Mouse (Mus musculus) heart, postnatal 0 days (tissue): ENCODE measurements at regions not wholly inside any gene's neighbourhood (a gene's known extent, or its start where the extent isn't known, plus 50 kb on each side); places are given as distances from the start of the nearest gene placed in this dataset.

ENCODE experiments used
- ATAC-seq: fragments of 200-750 bp; cut with Nextera tagmentation; 2 replicates; pipeline ENCODE4 v1.8.0; 2017; ENCODE audit warnings: low read depth, moderate number of reproducible peaks, moderate library complexity; ENCODE audit not compliant: insufficient read depth
- DNase-seq: peaks from one replicate; pipeline ENCODE4 v3.0.0-alpha.2; 2016; ENCODE audit warnings: low spot score
- H3K27ac ChIP-seq: fragments of 300-500 bp; sonication (generic); 2 replicates; pipeline ENCODE4 v1.5.1; 2014; ENCODE audit warnings: low read depth, mild to moderate bottlenecking
- H3K27me3 ChIP-seq: fragments of 300-500 bp; sonication (generic); 2 replicates; pipeline ENCODE4 v1.6.1; 2014; ENCODE audit warnings: low read length, mixed read lengths; ENCODE audit not compliant: control insufficient read depth, insufficient read depth
- H3K36me3 ChIP-seq: fragments of 300-500 bp; sonication (generic); replicated peaks from 2 replicates; pipeline ENCODE4 v1.6.1; 2014; ENCODE audit warnings: low read length, mixed read lengths; ENCODE audit not compliant: control insufficient read depth, insufficient read depth
- H3K4me1 ChIP-seq: fragments of 300-500 bp; sonication (generic); 2 replicates; pipeline ENCODE4 v1.6.1; 2014; ENCODE audit warnings: antibody characterized with exemption; ENCODE audit not compliant: control insufficient read depth, insufficient read depth
- H3K4me2 ChIP-seq: fragments of 300-500 bp; sonication (generic); 2 replicates; pipeline ENCODE4 v1.6.1; 2014; ENCODE audit warnings: low read depth, mild to moderate bottlenecking, low read length, moderate library complexity
- H3K4me3 ChIP-seq: fragments of 300-500 bp; sonication (generic); 2 replicates; pipeline ENCODE4 v1.5.1; 2014; ENCODE audit warnings: low read depth, low read length
- H3K9ac ChIP-seq: fragments of 300-500 bp; sonication (generic); replicated peaks from 2 replicates; pipeline ENCODE4 v1.6.1; 2014; ENCODE audit warnings: low read depth, low read length, mixed read lengths
- H3K9me3 ChIP-seq: fragments of 300-500 bp; sonication (generic); replicated peaks from 2 replicates; pipeline ENCODE4 v1.6.1; 2016; ENCODE audit warnings: low read length; ENCODE audit not compliant: control insufficient read depth
- CTCF ChIP-seq: IDR thresholded peaks from 2 replicates; pipeline ENCODE4 v1.5.1; 2016; ENCODE audit warnings: antibody characterized with exemption, control low read depth, low read depth
- EP300 ChIP-seq: IDR thresholded peaks from 2 replicates; pipeline ENCODE4 v1.6.1; 2016; ENCODE audit warnings: antibody characterized with exemption, low read depth
- WGBS: fragments of 180-500 bp; shearing (Covaris S2); extraction: QIAGEN DNeasy Blood & Tissue Kit; methylation state at CpG from one replicate; pipeline ENCODE4 v1.1.7; 2014; 5-methylcytosine and 5-hydroxymethylcytosine counted together

GRCm38 (mm10) chr16:77827322-77828117 is 225.6 kb upstream of the Gm11146 start:
- H3K27me3 ChIP-seq: no peaks in the 10 kb centered on the region
- H3K4me1 ChIP-seq: no peaks in the 10 kb centered on the region
- TF ChIP-seq EP300 (no peak), CTCF (no peak)
- no peaks in the 10 kb centered on the region for H3K36me3 ChIP-seq
- ATAC-seq (peak; percentile 58; the same call in 1 of the 2 replicates), DNase-seq (peak; percentile 42)
- H3K9me3 ChIP-seq: no peaks in the 10 kb centered on the region
- no peak overlapping the region for H3K4me3 ChIP-seq
- H3K4me2 ChIP-seq: no peak overlapping the region
- no peak overlapping the region for H3K9ac ChIP-seq
- no peak overlapping the region for H3K27ac ChIP-seq
- 52% methylated on average over 4 of the region's 4 CpGs for WGBS

DNA sequence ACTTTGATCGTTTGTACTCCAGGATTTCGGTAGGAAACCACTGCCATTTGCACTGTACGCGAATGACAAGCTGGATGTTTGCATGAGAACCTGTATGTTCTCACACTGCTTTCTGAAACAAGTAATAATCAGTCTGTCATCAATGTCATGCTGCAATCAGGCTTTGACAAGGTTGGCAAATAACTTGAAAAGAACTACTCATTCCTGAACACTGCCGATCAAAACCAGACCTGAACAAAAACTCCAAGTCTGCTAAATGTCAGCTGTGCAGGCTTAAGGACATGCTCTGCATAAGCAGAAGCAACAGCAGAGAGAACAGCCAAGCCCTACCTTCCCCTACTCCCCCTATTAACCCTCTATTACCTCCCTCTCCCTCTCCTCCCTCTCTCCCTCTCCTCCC is 197.8 kb upstream of the Gm11146 start:
- Histone ChIP-seq H3K27me3 (no peaks in the 10 kb centered on the region), H3K4me2 (no peak overlapping the region), H3K27ac (no peak overlapping the region), H3K9me3 (no peaks in the 10 kb centered on the region), H3K4me3 (no peak overlapping the region), H3K9ac (no peak overlapping the region), H3K4me1 (no peaks in the 10 kb centered on the region), H3K36me3 (no peaks in the 10 kb centered on the region)
- TF ChIP-seq CTCF (no peak), EP300 (no peak)
- DNase-seq: no peak
- ATAC-seq: no peak
- 43% methylated on average over 5 of the region's 5 CpGs for WGBS

- no peak overlapping the region for H3K9ac ChIP-seq
- no peaks in the 10 kb centered on the region for H3K27me3 ChIP-seq
- ATAC-seq (no peak), DNase-seq (no peak)
- H3K36me3 ChIP-seq: no peaks in the 10 kb centered on the region
- H3K4me1 ChIP-seq: no peaks in the 10 kb centered on the region
- H3K4me3 ChIP-seq: no peak overlapping the region
- no peaks in the 10 kb centered on the region for H3K9me3 ChIP-seq
- no peak overlapping the region for H3K27ac ChIP-seq
- H3K4me2 ChIP-seq: no peak overlapping the region
- WGBS: 73% methylated on average over 4 of the region's 4 CpGs
- no peak for TF ChIP-seq EP300
- TF ChIP-seq CTCF: no peak
These were observed 195.0 kb upstream of the Gm11146 start for GRCm38 (mm10) chr16:77796926-77797325.

DNA sequence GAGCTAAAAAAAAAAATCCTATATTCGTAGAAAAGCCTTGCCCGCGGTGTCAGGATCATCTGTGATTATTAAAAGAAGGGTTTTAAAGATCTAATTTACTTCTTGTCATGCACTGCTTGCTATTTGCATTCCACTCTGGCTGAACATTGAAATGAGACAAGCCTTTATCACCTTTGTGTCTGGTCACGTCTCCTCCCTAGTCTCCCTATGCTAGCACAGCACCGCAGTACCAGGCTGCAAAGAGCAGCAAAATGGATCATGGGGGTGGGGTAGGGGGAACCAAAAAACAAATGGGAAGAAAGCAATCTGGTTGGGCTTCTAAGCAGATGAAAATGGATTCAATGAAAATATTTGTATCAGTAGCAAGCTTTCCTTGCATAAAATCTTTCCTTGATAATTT is 187.8 kb upstream of the Gm11146 start:
- 79% methylated on average over 5 of the region's 5 CpGs for WGBS
- Histone ChIP-seq H3K4me2 (no peak overlapping the region), H3K4me1 (no peaks in the 10 kb centered on the region), H3K4me3 (no peak overlapping the region), H3K9ac (no peak overlapping the region), H3K27me3 (no peaks in the 10 kb centered on the region), H3K9me3 (no peaks in the 10 kb centered on the region), H3K36me3 (no peaks in the 10 kb centered on the region), H3K27ac (no peak overlapping the region)
- DNase-seq (no peak), ATAC-seq (no peak)
- TF ChIP-seq EP300 (no peak), CTCF (no peak)

DNA sequence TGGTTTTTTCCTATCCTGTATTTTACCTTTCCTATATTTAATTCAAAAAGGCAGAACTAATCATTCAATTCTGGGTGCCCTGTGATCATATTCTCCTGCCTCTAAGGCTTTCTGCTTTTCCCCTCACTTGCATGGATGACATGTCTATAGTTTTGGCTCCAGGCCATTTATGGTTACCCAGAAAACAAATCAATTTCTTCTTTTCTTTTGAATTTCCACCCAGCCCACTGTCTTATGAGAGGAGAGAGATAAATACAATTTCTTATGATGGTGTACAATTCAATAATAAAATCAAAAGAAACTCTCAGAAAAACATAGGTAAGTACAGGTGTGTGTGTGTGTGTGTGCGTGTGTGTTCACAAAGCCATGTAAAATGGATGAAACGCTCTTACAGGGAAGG is 187.3 kb upstream of the Gm11146 start:
- Histone ChIP-seq H3K36me3 (no peaks in the 10 kb centered on the region), H3K4me1 (no peaks in the 10 kb centered on the region), H3K27me3 (no peaks in the 10 kb centered on the region), H3K27ac (no peak overlapping the region), H3K9ac (no peak overlapping the region), H3K9me3 (no peaks in the 10 kb centered on the region), H3K4me3 (no peak overlapping the region), H3K4me2 (no peak overlapping the region)
- DNase-seq: no peak
- ATAC-seq: no peak
- WGBS: 82% methylated on average over 2 of the region's 2 CpGs
- no peak for TF ChIP-seq CTCF
- no peak for TF ChIP-seq EP300

GRCm38 (mm10) chr16:77788781-77789150 is 186.9 kb upstream of the Gm11146 start:
- 93% methylated on average over 6 of the region's 6 CpGs for WGBS
- Histone ChIP-seq H3K4me2 (no peak overlapping the region), H3K4me3 (no peak overlapping the region), H3K27me3 (no peaks in the 10 kb centered on the region), H3K36me3 (no peaks in the 10 kb centered on the region), H3K9me3 (no peaks in the 10 kb centered on the region), H3K9ac (no peak overlapping the region), H3K27ac (no peak overlapping the region), H3K4me1 (no peaks in the 10 kb centered on the region)
- DNase-seq (no peak), ATAC-seq (no peak)
- TF ChIP-seq EP300: no peak
- TF ChIP-seq CTCF: no peak
